Mouse (Mus musculus): ENCODE results near the gene Inpp5d.
"Not testable (repeated sequence)": the region's sequence is repeated elsewhere in the genome, so short reads cannot be mapped to it uniquely, and the experiment has no call there.

The Inpp5d gene

GRCm38 (mm10) chr1:87658485-87658884 is 38.4 kb downstream of the Inpp5d start:
- DNase-seq (ENCODE audit: low spot score): no peak

DNA sequence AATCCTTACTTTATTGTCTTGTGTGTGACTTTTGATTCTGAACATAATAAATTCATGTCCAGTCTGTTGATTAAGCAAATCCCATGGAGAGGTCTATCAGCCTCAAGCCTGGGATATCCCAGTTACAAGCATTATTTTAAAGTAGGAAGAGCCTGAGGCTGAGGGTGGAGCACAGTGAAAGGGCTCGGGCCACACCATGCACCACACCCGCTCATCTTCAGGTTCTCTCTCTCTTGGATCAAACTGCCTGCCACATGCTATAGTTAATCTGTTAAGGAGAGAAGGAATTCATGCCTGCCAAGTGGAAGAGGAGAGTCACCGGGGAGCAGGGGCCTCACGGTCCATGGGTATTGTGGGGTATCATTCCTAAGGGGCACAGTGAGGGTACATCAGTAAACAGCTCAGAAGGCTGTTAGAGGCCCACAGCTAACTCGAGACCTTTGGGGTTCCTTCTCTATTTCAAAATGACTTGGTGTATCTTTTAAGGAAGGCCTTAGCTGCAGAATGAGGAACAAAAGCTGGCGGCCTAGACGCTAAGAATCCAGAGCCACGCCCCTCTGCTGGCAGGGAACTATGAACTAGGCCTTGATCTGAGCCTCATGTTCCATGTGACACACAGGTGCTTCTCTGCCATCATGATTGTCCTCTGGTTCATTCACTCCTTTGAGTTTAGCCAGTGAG is 39.0 kb downstream of the Inpp5d start:
- no peak for DNase-seq (ENCODE audit: low spot score)

- DNase-seq (ENCODE audit: low spot score): no peak
These were observed 39.5 kb downstream of the Inpp5d start for GRCm38 (mm10) chr1:87659618-87659960.

DNA sequence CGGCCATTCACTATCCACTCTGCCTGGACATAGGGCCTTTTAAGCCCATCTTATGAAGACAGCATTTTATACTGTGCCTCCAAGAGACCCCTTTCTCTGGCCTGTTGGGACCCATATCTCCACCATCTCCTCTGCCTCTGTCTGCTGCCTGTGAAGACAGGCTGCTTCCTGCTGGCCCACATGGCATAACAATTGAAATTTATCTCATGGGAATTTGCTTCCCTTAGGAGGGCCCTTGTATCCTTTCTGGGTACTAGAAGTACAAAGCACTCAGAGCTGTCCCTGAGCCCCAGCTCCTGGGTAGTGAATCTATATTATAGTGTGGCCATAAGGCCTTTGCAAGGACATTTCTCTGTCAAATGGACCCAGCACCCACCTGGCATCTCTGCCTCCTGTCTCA is 40.6 kb downstream of the Inpp5d start:
- DNase-seq (ENCODE audit: low spot score): no peak

DNA sequence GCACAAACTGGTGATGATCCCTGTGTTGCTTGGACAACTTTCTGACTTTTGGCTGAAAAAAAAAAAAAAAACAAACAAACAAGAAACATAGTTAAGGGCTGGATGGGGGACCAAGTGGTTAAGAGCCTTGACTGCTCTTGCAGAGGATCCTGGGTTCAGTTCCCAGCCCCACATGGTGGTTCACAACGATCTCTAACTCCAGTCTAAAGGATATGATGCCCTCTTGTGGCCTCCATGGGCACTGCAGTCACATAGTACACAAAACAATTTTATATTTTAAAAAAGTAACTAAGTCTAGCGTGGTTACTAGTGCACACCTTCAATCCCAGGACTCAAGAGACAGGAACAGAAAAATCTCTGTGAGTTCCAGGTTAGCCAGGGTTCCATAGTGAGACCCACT is 43.9 kb downstream of the Inpp5d start:
- DNase-seq (ENCODE audit: low spot score): no peak

DNA sequence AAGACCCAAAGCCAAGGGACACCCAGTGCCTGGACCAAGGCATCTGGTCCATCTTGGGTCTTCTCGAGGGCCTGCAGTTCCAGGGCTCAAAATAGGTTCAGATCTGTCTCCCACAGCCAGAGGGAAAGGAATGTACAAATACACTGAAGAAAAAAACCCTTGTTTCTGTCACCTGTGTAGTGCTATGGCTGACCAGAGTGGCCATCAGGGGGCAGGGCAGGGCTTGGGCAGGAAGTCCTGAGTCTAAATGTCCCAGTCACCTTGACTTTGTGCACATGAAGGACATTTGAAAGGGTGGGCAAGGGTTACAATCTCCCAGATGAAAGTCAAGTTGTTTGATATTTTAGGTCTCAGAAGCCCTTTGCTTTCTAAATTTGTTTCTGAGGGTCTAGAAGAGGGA is 46.9 kb downstream of the Inpp5d start:
- no peak for DNase-seq (ENCODE audit: low spot score)

DNA sequence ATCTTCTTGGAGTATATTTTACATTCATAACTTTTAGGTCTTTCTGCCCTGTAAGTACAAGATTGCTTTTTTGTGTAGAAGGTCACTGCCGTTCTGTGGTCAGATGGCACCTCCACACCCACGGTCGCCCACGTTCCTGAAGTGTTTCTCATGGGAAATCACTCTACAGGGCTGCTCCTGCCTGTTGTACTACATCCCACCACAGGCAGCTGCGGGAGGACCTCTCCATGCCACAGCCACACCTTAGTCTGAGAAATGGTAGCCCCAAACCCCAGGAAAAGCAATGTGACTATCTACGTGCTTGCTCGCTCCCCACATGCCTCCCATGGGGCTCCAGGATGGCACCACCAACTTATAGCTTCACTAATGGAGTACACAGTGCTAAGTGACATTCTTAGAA is 48.2 kb downstream of the Inpp5d start:
- no peak for DNase-seq (ENCODE audit: low spot score)

DNA sequence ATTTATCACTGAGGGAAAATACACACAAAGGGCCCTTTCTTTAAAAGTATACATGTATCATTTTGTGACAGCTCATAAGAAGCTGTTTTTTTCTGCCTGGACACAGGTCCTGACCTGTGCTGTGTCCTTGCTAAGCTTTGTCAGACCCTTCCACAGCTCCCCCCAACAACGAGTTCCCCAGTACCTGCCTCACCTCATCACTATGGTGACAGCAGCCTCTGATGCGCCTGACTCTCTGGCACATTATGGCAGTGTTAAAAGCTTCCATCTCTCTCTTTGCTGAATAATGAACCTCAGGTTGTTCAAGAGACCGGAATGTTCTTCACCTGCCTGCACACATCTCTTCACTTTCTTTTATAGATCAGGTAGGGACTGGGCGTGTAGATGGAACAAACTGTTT is 51.4 kb downstream of the Inpp5d start:
- no peak for DNase-seq (ENCODE audit: low spot score)

- no peak for DNase-seq (ENCODE audit: low spot score)
These were observed 53.9 kb downstream of the Inpp5d start for GRCm38 (mm10) chr1:87673822-87674604.

DNA sequence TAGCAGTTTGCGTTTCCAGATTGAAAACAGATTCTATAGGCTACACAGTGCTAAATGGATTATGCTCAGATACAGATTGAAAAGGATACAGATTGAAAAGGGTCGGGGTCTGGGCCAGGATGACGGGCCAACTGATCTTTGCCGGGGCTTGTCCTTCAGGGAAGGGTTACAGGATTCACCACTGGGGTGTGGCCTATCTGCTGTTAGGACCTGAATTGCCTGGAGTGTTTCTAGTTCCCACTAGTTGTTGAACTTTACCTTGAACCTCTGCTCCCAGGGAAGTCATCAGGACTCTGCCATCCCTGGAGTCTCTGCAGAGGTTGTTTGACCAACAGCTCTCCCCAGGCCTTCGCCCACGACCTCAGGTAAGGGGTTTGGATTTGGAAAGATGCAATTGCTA is 55.9 kb downstream of the Inpp5d start:
- DNase-seq (ENCODE audit: low spot score): no peak

- no peak for DNase-seq (ENCODE audit: low spot score)
These were observed 59.0 kb downstream of the Inpp5d start for GRCm38 (mm10) chr1:87679089-87679488.

- DNase-seq (ENCODE audit: low spot score): no peak
These were observed 60.8 kb downstream of the Inpp5d start for GRCm38 (mm10) chr1:87680950-87681349.

DNA sequence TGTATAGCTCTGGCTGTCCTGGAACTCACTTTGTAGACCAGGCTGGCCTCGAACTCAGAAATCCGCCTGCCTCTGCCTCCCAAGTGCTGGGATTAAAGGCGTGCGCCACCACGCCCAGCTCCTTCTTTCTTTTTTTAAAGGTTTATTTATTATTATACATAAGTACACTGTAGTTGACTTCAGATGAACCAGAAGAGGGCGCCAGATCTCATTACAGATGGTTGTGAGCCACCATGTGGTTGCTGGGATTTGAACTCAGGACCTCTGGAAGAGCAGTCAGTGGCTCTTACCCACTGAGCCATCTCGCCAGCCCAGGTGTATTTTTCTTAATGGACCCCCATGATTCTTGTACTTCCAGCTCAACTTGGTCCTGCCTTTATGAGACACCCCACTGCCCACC is 62.4 kb downstream of the Inpp5d start:
- DNase-seq (ENCODE audit: low spot score): not testable (repeated sequence)

DNA sequence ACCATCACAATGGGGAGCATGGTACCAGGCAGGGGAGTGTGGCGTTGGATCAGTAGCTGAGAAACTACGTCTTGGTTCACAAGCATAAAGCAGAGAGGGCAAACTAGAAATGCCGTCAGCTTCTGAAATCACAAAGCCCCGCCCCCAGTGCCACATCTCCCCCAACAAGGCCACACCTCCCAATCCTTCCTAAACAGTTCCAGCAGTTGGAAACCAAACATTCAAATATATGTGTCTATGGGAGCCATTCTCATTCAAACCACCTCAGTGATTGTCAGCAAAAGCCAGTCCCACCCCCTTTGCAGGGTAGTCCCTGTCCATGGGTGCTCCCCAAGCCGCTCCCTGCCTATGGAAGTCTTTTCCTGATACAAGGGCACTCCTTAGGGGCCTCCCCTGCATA is 64.0 kb downstream of the Inpp5d start:
- DNase-seq (ENCODE audit: low spot score): no peak

DNA sequence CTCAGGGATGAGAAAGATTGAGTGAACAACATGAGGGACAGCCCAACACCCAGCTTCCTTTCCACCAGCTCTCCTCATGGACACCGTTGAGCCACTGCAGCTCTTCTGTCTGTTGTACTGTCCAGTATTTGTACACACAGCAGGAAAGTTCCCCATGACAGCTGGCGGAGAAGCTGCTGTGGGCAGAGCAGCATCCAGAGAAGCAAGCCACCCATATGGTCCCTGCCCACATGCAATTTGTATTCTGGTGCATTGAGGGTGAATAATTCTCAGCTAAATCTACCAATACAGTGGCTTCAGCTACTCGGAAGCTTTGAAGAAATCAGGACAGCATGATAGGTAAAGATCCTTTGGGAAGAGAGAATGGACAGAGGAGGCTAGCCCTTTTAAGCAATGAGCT is 64.7 kb downstream of the Inpp5d start:
- no peak for DNase-seq (ENCODE audit: low spot score)

- DNase-seq (ENCODE audit: low spot score): no peak
These were observed 66.2 kb downstream of the Inpp5d start for GRCm38 (mm10) chr1:87686351-87686750.

DNA sequence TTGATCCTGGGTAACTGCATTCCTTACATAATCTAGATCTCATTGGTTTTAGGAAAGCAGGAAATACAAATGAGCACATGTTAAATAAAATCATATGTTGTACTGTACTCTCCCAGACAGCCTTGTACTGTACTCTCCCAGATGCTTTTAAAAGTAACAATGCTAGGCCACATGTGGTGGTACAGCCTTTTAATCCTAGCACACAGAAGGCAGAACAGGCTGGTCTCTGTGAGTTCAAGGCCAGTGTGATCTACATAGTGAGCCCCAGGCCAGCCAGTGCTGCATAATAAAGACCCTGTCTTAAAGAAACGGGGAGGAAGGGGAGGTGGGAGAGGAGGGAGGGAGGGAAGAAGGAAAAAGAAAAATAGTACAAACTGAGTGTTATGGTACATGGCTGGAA is 66.9 kb downstream of the Inpp5d start:
- DNase-seq (ENCODE audit: low spot score): no peak

DNA sequence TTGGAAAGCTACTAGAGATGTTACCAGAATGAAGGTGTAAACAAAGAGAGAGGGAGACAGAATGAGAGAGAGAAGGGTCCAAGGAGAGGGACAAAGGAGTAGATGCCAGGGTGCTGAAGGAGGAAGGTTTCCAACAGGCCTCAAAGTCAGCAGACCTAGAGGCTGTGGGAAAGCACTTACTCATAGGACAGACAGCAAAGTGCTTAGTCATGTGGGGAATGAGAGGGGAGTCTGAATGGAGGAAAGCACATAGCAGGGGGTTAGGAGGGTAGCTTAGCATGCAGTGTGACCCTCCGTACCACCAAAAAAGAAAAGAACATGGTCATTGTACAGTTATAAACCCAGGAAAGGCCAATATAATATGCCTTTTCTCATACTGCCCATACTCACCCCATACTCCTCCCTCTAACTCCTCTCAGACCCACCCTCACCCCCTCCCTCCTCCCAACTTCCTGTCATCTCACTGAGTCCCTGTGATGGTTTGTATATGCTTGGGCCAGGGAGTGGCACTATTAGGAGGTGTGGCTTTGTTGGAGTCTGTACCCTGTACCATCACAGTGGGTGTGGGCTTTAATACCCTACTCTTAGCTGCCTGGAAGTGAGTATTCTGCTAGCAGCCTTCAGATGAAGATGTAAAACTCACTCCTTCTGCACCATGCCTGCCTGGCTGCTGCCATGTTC is 69.7 kb downstream of the Inpp5d start:
- DNase-seq (ENCODE audit: low spot score): no peak

GRCm38 (mm10) chr1:87696358-87696757 is 76.2 kb downstream of the Inpp5d start:
- DNase-seq (ENCODE audit: low spot score): no peak

DNA sequence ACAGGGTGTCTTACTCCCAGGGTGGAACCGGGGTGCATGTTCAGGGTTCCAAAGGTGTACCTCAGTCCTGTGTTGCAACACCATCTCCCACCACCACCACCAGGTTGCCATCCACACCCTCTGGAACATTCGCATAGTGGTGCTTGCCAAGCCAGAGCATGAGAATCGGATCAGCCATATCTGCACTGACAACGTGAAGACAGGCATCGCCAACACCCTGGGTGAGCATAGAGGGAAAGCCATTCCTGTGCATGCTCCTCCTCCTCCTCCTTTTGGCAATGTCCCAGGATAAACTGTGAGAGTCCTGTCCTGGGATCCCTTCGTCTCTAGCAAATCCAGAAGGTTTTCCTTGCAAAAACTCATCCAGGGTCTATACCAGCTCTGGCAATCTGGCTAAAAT is 77.9 kb downstream of the Inpp5d start:
- no peak for DNase-seq (ENCODE audit: low spot score)

GRCm38 (mm10) chr1:87699890-87700448 is 79.9 kb downstream of the Inpp5d start:
- no peak for DNase-seq (ENCODE audit: low spot score)

DNA sequence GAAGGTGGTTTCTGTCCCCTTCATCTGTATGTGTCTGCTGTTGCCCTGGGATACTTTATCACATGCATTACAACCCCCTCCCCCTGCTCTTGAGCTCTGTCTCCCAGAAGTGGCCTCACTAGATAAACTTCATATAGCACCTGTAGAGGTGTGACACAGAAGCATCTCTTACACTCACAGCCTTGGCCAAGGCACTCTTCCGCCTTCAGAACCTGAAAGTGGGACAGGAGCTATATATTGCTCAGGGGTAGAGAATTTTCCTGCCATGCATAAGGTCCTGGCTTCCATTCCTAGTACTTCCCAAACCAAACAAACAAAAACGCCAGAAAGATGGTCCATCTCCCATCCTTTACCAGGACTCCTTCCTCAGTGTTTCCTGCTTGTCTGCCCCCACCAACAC is 84.1 kb downstream of the Inpp5d start:
- DNase-seq (ENCODE audit: low spot score): no peak

GRCm38 (mm10) chr1:87706361-87706760 is 86.2 kb downstream of the Inpp5d start:
- DNase-seq (ENCODE audit: low spot score): no peak

Data from urinary bladder, postnatal 10 days (tissue).